Mouse (Mus musculus): Measurements from ENCODE around the gene Fam234b.
A peak's percentile ranks its signal among the peaks of the same experiment; 100 is the strongest.

Gene Fam234b

DNA sequence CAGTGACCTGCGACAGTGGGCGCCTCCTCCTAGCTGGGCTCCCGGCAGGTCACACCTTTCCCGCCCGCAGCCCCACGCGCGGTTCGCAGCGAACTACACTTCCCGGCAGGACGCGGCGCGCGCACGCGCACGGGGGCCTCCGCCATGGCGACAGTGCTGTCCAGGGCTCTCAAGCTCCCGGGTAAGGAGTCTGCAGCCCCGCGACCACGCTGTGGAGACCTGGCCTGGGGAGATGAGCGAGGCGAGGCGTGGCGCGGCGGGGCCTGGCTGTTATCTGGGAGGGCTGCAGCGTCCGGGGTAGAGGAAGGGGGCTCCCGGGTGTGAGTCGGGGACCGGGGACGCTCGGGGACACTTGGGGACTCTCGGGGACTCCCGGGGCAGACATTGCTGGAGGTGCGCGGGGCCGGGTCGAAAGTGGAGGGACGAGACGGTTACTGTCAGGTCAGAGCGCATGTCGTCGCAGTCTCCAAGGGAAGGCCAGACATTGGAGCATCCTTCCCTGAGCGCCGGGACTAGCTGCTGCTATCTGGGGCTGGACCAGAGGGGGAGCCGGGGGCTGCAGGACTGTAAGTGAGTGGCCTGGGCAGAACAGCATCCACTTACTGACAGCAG lies at the start of gene Fam234b, which contains the start of gene Hebp1:
Gene Fam234b, plus strand, starts transcription at position 57 of the 612 bp plus-strand sequence.
Gene Hebp1, minus strand, starts transcription at position 102 of the 612 bp plus-strand sequence.
- DNase-seq, result peak; percentile 79

- DNase-seq, result peak; percentile 43
Observed at GRCm38 (mm10) chr6:135148506-135148905, 49.3 kb upstream of the Fam234b start.

DNA sequence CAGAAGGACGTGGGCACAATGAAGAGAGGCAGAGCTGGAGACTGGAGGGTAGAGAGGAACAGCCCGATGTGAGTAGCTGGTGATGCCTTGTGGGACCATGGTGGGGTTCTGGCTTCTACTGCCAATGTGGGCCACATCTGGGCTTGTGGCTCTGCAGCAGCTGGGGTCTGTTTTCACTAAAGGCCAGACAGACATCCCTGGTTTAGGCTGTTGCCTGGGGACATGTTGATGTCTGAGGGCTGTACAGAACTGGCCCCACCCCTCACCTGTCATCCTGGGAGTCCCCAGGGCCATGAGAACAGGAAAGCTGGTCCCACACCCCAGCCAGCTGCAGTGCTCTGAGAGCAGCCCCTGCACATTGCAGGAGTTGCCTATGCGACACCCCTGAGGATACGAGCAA lies 48.6 kb upstream of the Fam234b start:
- no peak for DNase-seq

DNA sequence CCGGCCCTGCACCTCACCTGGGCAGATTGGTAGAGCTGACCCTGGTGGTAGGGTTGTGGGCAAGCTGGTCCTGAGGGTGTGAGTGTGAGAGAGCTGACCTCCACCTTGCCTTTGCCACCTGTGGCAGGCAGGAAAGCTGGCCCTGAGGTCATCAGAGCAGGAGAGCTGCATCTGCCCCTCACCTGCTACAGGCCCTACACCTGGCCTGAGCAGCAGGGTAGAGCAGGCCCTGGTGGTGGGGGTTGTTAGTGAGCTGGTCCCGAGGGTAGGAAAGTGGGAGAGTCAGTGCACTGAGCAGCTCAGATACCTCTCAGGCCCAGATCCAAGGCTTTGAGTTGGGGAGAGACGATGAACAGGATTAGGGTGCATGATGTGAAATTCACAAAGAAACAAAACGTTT lies 48.1 kb upstream of the Fam234b start:
- no peak for DNase-seq

GRCm38 (mm10) chr6:135150311-135150710 lies 47.5 kb upstream of the Fam234b start:
- no peak for DNase-seq

- no peak for DNase-seq
Observed at GRCm38 (mm10) chr6:135153719-135154118, 44.1 kb upstream of the Fam234b start.

DNA sequence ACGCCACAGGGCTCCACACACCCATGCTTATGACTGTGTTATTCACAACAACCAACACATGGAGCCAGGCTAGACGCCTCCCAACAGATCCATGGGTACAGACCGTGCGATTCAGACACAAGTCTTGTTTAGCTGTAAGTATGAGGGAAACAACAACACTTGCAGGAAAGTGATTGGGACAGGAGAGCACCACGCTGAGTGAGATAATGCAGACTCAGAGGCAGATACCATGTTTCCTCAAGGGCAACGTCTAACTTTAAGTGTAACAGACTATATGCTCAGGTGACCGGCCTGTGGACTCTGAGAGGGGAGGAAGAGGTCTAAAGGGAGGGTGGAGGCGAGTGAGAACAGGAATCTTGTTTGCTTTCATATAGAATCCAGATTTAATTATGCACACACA lies 41.2 kb upstream of the Fam234b start:
- no peak for DNase-seq

- DNase-seq, result no peak
Observed at GRCm38 (mm10) chr6:135157496-135157895, 40.3 kb upstream of the Fam234b start.

- DNase-seq, result no peak
Observed at GRCm38 (mm10) chr6:135158509-135158908, 39.3 kb upstream of the Fam234b start.

- DNase-seq, result no peak
Observed at GRCm38 (mm10) chr6:135161356-135161755, 36.4 kb upstream of the Fam234b start.

DNA sequence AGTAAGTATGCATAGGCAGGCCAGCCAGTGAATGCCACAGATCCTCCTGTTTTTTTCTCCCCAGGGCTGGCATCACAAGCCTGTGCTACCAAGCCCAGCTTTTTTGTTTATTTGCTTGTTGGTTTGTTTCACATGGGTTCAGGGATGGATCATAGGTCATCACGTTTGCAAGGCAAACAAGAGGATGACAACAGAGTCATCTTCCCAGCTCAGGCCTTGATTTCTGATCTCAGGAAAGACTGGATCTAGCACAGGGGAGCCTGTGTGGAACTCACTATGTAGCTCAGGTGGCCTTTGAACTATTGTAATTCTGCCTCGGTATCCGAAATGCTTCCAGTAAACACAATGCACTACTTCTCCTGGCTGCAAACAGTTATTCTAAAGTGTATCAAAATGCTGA lies 35.5 kb upstream of the Fam234b start:
- no peak for DNase-seq

GRCm38 (mm10) chr6:135162861-135163260 lies 34.9 kb upstream of the Fam234b start:
- no peak for DNase-seq

- peak; percentile 58 for DNase-seq
Observed at GRCm38 (mm10) chr6:135165191-135165590, 32.6 kb upstream of the Fam234b start.

- no peak for DNase-seq
Observed at GRCm38 (mm10) chr6:135165706-135166105, 32.1 kb upstream of the Fam234b start.

GRCm38 (mm10) chr6:135166262-135166661 lies 31.5 kb upstream of the Fam234b start:
- DNase-seq, result no peak

DNA sequence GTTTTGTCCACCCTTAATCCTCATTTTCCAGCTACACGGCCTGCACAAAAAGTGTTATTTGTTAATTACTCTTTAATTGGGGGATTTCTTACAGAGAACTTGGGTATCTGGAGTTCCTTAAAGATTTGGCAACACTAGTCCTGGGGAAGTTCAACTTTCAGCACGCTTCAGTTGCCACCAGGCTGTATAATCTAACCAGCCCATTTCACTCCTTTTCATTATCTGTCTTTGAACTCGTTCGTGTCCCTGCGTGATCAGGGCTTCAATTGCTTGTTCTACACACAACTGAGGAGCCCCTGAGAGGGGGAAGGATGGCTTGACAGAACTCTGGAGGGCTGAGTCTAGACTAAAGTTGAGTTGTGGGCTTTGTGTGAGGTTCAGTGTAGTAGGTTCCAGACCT lies 31.1 kb upstream of the Fam234b start:
- DNase-seq, result no peak

DNA sequence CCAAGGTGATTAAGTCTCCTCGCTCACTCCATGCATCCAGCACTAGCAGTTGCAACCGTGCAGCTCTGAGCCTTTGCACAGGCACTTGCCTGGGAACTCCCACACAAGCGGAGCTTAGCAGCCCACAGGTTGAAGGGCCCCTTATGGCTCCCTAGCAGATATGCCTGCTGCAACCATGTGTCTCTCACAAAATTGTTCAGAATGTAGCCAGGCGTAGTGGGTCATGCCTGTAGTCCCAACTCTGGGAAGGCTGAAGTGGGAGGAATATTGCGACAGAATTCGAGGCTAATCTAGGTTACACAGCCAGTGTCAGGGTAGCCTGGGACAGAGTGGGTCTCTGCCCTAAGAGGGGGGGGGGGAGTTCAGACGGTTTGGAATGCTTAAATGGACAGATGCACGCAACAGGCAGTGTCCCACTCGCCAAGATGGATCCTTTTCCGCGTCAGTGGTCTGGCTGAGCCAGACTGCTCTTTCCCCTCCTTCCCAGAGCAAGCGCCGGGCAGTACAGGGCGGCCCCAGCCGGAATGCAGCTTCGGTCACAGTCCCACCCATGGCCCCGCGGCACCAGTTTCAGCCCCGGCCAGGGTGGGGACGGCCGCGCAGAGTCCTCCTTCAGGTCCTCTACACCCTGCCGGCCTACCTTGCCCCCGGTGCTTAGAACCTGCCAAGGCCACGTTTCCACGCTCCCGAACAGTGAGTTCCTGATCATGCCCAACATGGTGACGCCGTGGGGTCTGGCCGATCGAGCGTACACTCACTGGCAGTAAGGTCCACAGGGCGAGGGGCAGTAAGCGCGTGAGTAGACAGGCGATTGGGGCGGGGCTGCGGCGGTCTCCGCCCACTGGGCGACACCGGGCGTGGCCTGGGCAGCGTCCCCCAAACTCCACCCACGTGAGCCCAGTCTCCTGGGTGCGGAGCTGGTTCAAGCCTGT lies 30.1 kb upstream of the Fam234b start:
- DNase-seq, result peak; percentile 93

DNA sequence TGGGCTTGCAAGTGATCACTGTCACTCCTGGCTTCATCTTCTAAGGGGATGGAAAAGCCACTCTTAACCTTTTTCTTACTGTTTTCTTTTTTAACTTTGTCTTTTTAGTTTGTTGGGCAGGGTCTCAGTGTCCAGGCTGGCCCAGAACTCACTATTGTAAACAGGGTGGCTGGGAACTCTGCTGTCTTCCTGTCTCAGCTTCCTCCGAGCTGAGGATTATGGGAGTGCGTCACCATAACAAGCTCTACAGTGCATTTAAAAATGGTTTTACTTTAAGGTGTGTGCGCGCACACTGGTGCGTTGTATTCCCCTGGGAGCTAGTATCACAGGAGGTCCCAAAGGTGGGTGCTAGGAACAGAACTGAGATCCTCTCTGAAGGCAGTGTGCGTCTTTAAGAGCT lies 29.3 kb upstream of the Fam234b start:
- no peak for DNase-seq

- DNase-seq, result no peak
Observed at GRCm38 (mm10) chr6:135169246-135169645, 28.5 kb upstream of the Fam234b start.

DNA sequence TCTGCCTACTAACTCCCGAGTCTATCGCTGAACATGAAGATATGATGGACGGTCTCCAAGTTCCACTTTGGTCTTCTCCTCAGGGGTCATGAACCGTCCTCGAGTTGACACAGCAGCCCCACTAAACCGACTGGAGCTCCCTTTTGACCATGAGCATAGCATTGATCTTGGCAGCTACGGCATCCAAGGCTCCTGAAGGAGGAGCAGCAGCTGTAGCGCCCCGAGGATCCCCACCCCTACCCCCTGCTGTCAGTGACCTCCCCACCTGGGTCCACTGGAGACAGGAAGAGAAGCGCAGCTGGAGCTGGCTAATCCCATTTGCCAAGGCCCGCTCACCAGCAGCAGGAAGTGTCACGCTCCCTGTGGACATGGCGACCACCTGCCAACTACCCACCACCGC lies 26.0 kb upstream of the Fam234b start:
- no peak for DNase-seq

DNA sequence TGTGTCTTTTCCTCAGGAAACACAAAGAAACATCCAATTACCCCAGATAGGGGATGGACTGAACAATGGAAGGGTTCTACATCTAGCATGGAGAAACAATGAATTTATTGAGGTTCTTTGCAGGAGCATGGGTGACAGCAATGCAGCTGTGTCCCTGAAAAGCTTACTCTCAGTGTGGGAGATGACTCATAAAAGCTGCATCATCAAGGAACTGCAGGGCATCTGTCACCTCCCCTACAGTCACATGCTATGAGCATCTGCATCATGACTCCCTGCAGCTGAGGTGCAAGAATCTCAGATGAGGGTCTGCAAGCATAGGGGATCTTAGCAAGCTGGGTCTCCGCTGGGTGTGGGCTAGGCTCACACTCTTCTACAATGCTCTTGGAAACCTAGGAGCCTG lies 22.8 kb upstream of the Fam234b start:
- DNase-seq, result no peak

DNA sequence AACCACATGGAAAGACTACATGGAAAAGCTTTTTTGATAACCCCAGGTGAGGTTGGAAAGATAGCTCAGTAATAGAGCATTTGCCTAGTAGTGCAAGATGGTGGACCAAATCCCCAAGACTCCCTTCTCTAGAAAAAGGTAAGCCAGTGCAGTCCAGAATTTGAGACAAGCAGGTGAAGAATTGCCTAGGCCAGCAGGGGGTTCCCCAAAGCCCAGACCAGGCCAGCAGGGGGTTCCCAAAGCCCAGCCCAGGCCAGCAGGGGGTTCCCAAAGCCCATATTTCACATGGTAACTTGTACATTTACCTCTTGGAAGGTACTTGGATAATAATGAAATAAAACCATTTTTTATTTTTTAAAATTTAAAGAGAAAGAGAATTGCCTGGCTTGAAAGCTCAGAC lies 20.5 kb upstream of the Fam234b start:
- no peak for DNase-seq

GRCm38 (mm10) chr6:135178599-135178998 lies 19.2 kb upstream of the Fam234b start:
- DNase-seq, result no peak

DNA sequence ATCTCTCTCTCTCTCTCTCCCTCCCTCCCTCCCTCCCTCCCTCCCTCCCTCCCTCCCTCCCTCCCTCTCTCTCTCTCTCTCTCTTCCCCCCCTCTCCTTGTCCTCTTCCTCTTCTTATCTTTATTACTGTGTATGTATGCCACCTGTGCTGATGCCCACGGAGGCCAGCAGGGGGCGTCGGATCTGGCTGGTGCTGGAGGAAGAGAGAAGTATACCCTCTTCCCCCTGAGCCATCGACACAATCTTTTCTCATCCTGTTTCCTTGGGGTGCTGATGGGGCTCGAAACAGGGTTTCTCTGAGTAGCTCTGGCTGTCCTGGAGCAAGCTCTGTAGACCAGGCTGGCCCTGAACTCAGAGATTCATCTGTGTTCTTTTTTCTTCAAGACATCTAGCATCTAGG lies 14.9 kb upstream of the Fam234b start:
- DNase-seq, result no peak

Data from kidney, adult 9 months (tissue).